Mouse (Mus musculus): ENCODE data around the gene Mbd3.

GRCm38 (mm10) chr10:80440031-80440430 is 40.7 kb upstream of the Mbd3 start:
- TF ChIP-seq E2F4 (IDR thresholded peaks at IDR 0.05; ENCODE audit: insufficient replicate concordance, low read depth, low read length), result no peak
- no peak for TF ChIP-seq POLR2A (IDR thresholded peaks at IDR 0.05; ENCODE audit: low read depth, low read length)
- no peak for TF ChIP-seq POLR2AphosphoS2 (IDR thresholded peaks at IDR 0.05; ENCODE audit: low read depth, low read length)
- no peak for TF ChIP-seq NELFE (IDR thresholded peaks at IDR 0.05; ENCODE audit: low read depth, low read length)
- TF ChIP-seq CTCF (conservative IDR thresholded peaks at IDR 0.05 in 1 of 2, IDR thresholded peaks at IDR 0.05 in 1 of 2; ENCODE audit: low read depth in 2 of 2, low read length in 2 of 2), result no peak
- TF ChIP-seq ELF1 (IDR thresholded peaks at IDR 0.05; ENCODE audit: low read depth, low read length), result no peak
- no peak for TF ChIP-seq USF1 (IDR thresholded peaks at IDR 0.05; ENCODE audit: low read depth, low read length)
- no peak for TF ChIP-seq SMC3 (IDR thresholded peaks at IDR 0.05; ENCODE audit: low read depth, low read length)
- no peak for TF ChIP-seq TCF12 (IDR thresholded peaks at IDR 0.05; ENCODE audit: low read depth, low read length)
- no peak for TF ChIP-seq SIN3A (IDR thresholded peaks at IDR 0.05; ENCODE audit: low read length)
- TF ChIP-seq MAX (IDR thresholded peaks at IDR 0.05; ENCODE audit: low read length), result no peak
- TF ChIP-seq MAZ (IDR thresholded peaks at IDR 0.05; ENCODE audit: low read depth, low read length), result no peak
- TF ChIP-seq MXI1 (IDR thresholded peaks at IDR 0.05; ENCODE audit: low read depth, low read length), result no peak
